Mouse (Mus musculus): ENCODE measurements around the gene Aldh3a1. TPM values are rescaled to one million over a fixed set of nuclear protein-coding genes. Genes with fewer than 3 reads are reported as not detected.

Aldh3a1 gene
- polyA plus RNA-seq, 1 experiment = 19.7 TPM

DNA sequence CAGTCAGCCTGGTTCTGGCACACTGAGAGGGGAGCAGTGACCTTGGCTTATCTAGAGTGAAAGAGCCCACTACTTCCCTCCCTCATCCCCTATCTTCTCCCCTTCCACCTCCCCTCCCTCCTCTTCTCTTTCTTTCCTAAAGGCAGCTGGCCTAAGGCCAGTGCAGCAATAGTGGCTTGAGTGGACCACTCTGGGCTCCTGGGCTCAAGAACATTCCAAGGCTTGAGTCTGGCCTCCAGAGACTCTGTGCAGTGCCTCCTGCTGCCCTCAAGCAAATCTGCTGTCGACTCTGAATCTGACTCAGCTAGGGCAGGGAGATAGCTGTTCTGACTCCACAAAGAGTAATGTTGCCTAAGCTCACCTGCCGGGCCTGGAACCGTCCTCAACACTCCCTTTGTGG is 21.1 kb downstream of the Aldh3a1 start:
- Histone ChIP-seq H3K27me3 (ENCODE audit: control insufficient read depth, insufficient read depth, insufficient read length) (peaks cover 3% of the 10 kb centered on the region), H3K4me3 (ENCODE audit: insufficient read depth, poor library complexity, severe bottlenecking) (no peak overlapping the region), H3K79me3 (ENCODE audit: low read depth) (no peaks in the 10 kb centered on the region), H3K79me2 (ENCODE audit: control insufficient read depth, insufficient read depth) (no peaks in the 10 kb centered on the region), H3ac (ENCODE audit: control insufficient read depth, insufficient read length, low read depth) (no peak overlapping the region), H3K36me3 (ENCODE audit: control insufficient read depth, insufficient read depth) (no peaks in the 10 kb centered on the region)
- TF ChIP-seq CTCF (IDR thresholded peaks at IDR 0.05; ENCODE audit: control insufficient read depth, insufficient read depth, insufficient read length) (no peak), MAX (IDR thresholded peaks at IDR 0.05) (no peak), FOSL1 (IDR thresholded peaks at IDR 0.05; ENCODE audit: insufficient read depth, low read length, poor library complexity, severe bottlenecking) (no peak), CEBPB (IDR thresholded peaks at IDR 0.05; ENCODE audit: low read depth) (no peak), USF1 (IDR thresholded peaks at IDR 0.05; ENCODE audit: low read depth) (no peak), MYOG (IDR thresholded peaks at IDR 0.05; ENCODE audit: control insufficient read depth, extremely low read depth, insufficient read length) (no peak), MYOD1 (IDR thresholded peaks at IDR 0.05; ENCODE audit: control insufficient read depth, insufficient read length, low read depth) (no peak)

DNA sequence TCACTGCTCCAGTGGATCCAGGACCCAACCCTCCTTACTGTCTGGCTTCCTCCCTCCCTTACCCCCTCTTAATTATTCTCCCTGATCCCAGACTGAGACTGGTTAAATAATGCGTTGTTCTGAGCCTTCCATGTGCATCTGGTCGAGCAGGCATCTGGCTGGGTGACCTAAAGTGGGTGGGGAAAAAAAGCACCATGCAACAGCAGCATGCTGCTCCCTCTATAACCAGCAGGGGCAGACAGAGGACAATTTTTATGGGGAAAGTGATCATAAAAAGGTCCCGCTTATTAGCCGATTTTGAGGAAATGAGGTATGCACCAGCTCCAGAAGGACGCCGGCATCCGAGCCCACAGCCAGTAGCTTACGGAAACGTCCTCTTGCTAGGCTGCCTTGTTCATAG is 24.0 kb downstream of the Aldh3a1 start:
- Histone ChIP-seq H3K36me3 (ENCODE audit: control insufficient read depth, insufficient read depth) (no peaks in the 10 kb centered on the region), H3K79me2 (ENCODE audit: control insufficient read depth, insufficient read depth) (no peaks in the 10 kb centered on the region), H3K79me3 (ENCODE audit: low read depth) (no peaks in the 10 kb centered on the region), H3K27me3 (ENCODE audit: control insufficient read depth, insufficient read depth, insufficient read length) (peaks cover 6% of the 10 kb centered on the region), H3K4me3 (ENCODE audit: insufficient read depth, poor library complexity, severe bottlenecking) (no peak overlapping the region), H3ac (ENCODE audit: control insufficient read depth, insufficient read length, low read depth) (peak overlapping the region; percentile 24)
- TF ChIP-seq CTCF (IDR thresholded peaks at IDR 0.05; ENCODE audit: control insufficient read depth, insufficient read depth, insufficient read length) = peak; percentile 35
- TF ChIP-seq MAX (IDR thresholded peaks at IDR 0.05) = peak; percentile 86
- no peak for TF ChIP-seq FOSL1 (IDR thresholded peaks at IDR 0.05; ENCODE audit: insufficient read depth, low read length, poor library complexity, severe bottlenecking)
- TF ChIP-seq MYOD1 (IDR thresholded peaks at IDR 0.05; ENCODE audit: control insufficient read depth, insufficient read length, low read depth) = no peak
- no peak for TF ChIP-seq USF1 (IDR thresholded peaks at IDR 0.05; ENCODE audit: low read depth)
- no peak for TF ChIP-seq MYOG (IDR thresholded peaks at IDR 0.05; ENCODE audit: control insufficient read depth, extremely low read depth, insufficient read length)

DNA sequence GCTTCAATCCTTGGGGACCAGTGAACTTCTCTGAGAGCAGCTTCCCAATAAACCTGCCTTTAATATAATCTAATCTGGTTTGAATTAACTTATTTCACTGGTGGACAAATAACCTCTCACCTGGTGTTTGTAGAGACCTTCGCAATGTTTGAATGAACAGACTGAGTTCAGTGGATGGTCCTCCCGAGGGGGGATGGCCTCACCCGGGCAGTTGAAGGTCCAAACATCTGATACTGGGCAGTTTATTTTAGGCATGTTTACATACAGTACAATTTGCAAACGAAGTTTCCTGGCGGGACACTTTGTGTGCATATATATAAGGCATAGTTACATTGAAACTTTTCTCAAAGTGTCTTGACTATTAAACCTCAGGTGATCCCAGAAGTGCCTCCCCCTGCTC is 26.8 kb downstream of the Aldh3a1 start:
- no peak for TF ChIP-seq MYOG (IDR thresholded peaks at IDR 0.05; ENCODE audit: control insufficient read depth, extremely low read depth, insufficient read length)
- no peak for TF ChIP-seq FOSL1 (IDR thresholded peaks at IDR 0.05; ENCODE audit: insufficient read depth, low read length, poor library complexity, severe bottlenecking)
- no peak for TF ChIP-seq MYOD1 (IDR thresholded peaks at IDR 0.05; ENCODE audit: control insufficient read depth, insufficient read length, low read depth)
- no peak for TF ChIP-seq USF1 (IDR thresholded peaks at IDR 0.05; ENCODE audit: low read depth)
- TF ChIP-seq CTCF (IDR thresholded peaks at IDR 0.05; ENCODE audit: control insufficient read depth, insufficient read depth, insufficient read length) = no peak
- no peak for TF ChIP-seq MAX (IDR thresholded peaks at IDR 0.05)
- H3K4me3 ChIP-seq (ENCODE audit: insufficient read depth, poor library complexity, severe bottlenecking) = no peak overlapping the region
- no peaks in the 10 kb centered on the region for H3K79me3 ChIP-seq (ENCODE audit: low read depth)

DNA sequence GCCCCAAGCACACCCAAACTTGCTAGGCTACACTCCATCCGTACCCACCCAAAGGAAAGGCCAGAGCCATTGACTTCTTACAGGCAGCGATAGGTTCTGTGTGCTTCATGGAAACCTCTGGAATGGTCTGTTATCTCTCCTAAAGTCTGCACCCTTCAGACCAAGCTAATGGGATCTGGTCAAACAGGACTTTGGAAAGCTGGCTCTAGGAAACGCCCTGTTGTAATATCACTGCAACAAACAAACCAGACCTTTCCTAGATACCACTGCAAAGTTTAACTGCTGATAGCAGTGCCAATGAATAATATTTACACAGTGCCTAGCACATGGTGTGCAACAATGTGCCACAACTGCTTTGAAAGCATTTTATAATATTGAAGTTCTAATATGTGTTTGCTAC is 28.7 kb downstream of the Aldh3a1 start:
- no peak for TF ChIP-seq MYOG (IDR thresholded peaks at IDR 0.05; ENCODE audit: control insufficient read depth, extremely low read depth, insufficient read length)
- no peak for TF ChIP-seq CTCF (IDR thresholded peaks at IDR 0.05; ENCODE audit: control insufficient read depth, insufficient read depth, insufficient read length)
- no peak for TF ChIP-seq USF1 (IDR thresholded peaks at IDR 0.05; ENCODE audit: low read depth)
- TF ChIP-seq MYOD1 (IDR thresholded peaks at IDR 0.05; ENCODE audit: control insufficient read depth, insufficient read length, low read depth) = no peak
- no peak for TF ChIP-seq MAX (IDR thresholded peaks at IDR 0.05)
- TF ChIP-seq FOSL1 (IDR thresholded peaks at IDR 0.05; ENCODE audit: insufficient read depth, low read length, poor library complexity, severe bottlenecking) = no peak
- no peak for TF ChIP-seq CEBPB (IDR thresholded peaks at IDR 0.05; ENCODE audit: low read depth)
- no peak overlapping the region for H3ac ChIP-seq (ENCODE audit: control insufficient read depth, insufficient read length, low read depth)
- H3K79me3 ChIP-seq (ENCODE audit: low read depth) = no peaks in the 10 kb centered on the region
- H3K27me3 ChIP-seq (ENCODE audit: control insufficient read depth, insufficient read depth, insufficient read length) = peaks cover 10% of the 10 kb centered on the region
- no peak overlapping the region for H3K4me3 ChIP-seq (ENCODE audit: insufficient read depth, poor library complexity, severe bottlenecking)
- no peaks in the 10 kb centered on the region for H3K36me3 ChIP-seq (ENCODE audit: control insufficient read depth, insufficient read depth)
- no peaks in the 10 kb centered on the region for H3K79me2 ChIP-seq (ENCODE audit: control insufficient read depth, insufficient read depth)

More for the DNA sequence above, 26.8 kb downstream of the Aldh3a1 start:
- Histone ChIP-seq H3K36me3 (ENCODE audit: control insufficient read depth, insufficient read depth) (no peaks in the 10 kb centered on the region), H3ac (ENCODE audit: control insufficient read depth, insufficient read length, low read depth) (no peak overlapping the region), H3K27me3 (ENCODE audit: control insufficient read depth, insufficient read depth, insufficient read length) (peaks cover 10% of the 10 kb centered on the region), H3K79me2 (ENCODE audit: control insufficient read depth, insufficient read depth) (no peaks in the 10 kb centered on the region)

DNA sequence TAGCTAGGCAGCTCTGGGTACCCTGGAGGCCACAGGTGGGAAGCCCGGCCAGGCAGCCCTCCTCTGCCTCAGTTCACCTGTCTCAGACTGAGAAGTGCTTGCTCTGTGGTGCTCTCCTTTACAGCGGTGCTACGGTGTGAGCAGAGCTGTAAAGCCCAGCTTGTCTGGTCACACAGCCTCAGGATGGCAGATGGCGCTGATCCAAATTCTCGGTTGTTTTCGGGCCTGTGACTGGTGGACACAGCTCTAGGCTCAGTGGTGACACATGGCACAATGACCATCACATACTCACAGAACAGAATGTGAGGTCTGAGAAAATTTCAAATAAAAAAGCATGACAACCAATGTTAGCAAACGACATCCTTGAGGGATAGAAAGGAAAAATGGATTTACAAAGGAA is 37.1 kb downstream of the Aldh3a1 start:
- no peaks in the 10 kb centered on the region for H3K79me3 ChIP-seq (ENCODE audit: low read depth)
- H3ac ChIP-seq (ENCODE audit: control insufficient read depth, insufficient read length, low read depth) = no peak overlapping the region
- TF ChIP-seq MYOD1 (IDR thresholded peaks at IDR 0.05; ENCODE audit: control insufficient read depth, insufficient read length, low read depth) (no peak), CTCF (IDR thresholded peaks at IDR 0.05; ENCODE audit: control insufficient read depth, insufficient read depth, insufficient read length) (no peak), MYOG (IDR thresholded peaks at IDR 0.05; ENCODE audit: control insufficient read depth, extremely low read depth, insufficient read length) (no peak), USF1 (IDR thresholded peaks at IDR 0.05; ENCODE audit: low read depth) (no peak), FOSL1 (IDR thresholded peaks at IDR 0.05; ENCODE audit: insufficient read depth, low read length, poor library complexity, severe bottlenecking) (no peak), MAX (IDR thresholded peaks at IDR 0.05) (no peak), CEBPB (IDR thresholded peaks at IDR 0.05; ENCODE audit: low read depth) (no peak)

DNA sequence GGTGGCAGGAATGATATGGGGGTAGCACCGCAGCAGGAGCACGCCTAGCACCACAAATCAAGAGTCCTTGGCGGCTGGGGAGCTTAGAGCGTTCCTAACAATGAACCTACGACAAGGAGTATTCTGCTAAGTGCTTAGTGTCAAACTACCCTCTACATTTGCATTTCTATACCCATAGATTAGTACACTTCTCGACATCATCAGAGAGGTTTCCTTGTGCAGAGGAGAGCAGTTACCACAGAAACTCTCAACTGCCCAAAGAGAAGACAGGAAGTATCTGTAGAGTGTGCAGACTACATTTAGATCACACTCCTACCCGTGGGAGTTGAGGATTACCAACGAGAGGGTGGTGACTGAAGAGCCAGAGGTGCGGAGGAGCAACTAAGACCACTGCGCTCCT is 44.4 kb downstream of the Aldh3a1 start:
- peaks cover 57% of the 10 kb centered on the region for H3K36me3 ChIP-seq (ENCODE audit: control insufficient read depth, insufficient read depth)
- H3ac ChIP-seq (ENCODE audit: control insufficient read depth, insufficient read length, low read depth) = no peak overlapping the region
- no peaks in the 10 kb centered on the region for H3K27me3 ChIP-seq (ENCODE audit: control insufficient read depth, insufficient read depth, insufficient read length)

More for the DNA sequence above, 37.1 kb downstream of the Aldh3a1 start:
- H3K27me3 ChIP-seq (ENCODE audit: control insufficient read depth, insufficient read depth, insufficient read length) = no peaks in the 10 kb centered on the region
- no peaks in the 10 kb centered on the region for H3K79me2 ChIP-seq (ENCODE audit: control insufficient read depth, insufficient read depth)
- H3K4me3 ChIP-seq (ENCODE audit: insufficient read depth, poor library complexity, severe bottlenecking) = no peak overlapping the region
- H3K36me3 ChIP-seq (ENCODE audit: control insufficient read depth, insufficient read depth) = peaks cover 32% of the 10 kb centered on the region

More for the DNA sequence above, 44.4 kb downstream of the Aldh3a1 start:
- TF ChIP-seq MAX (IDR thresholded peaks at IDR 0.05) (no peak), CEBPB (IDR thresholded peaks at IDR 0.05; ENCODE audit: low read depth) (no peak), MYOD1 (IDR thresholded peaks at IDR 0.05; ENCODE audit: control insufficient read depth, insufficient read length, low read depth) (no peak), USF1 (IDR thresholded peaks at IDR 0.05; ENCODE audit: low read depth) (no peak), CTCF (IDR thresholded peaks at IDR 0.05; ENCODE audit: control insufficient read depth, insufficient read depth, insufficient read length) (no peak), MYOG (IDR thresholded peaks at IDR 0.05; ENCODE audit: control insufficient read depth, extremely low read depth, insufficient read length) (no peak), FOSL1 (IDR thresholded peaks at IDR 0.05; ENCODE audit: insufficient read depth, low read length, poor library complexity, severe bottlenecking) (no peak)
- no peaks in the 10 kb centered on the region for H3K79me2 ChIP-seq (ENCODE audit: control insufficient read depth, insufficient read depth)
- no peak overlapping the region for H3K4me3 ChIP-seq (ENCODE audit: insufficient read depth, poor library complexity, severe bottlenecking)
- no peaks in the 10 kb centered on the region for H3K79me3 ChIP-seq (ENCODE audit: low read depth)
